Mouse (Mus musculus) CD4-positive, CD25-positive, alpha-beta regulatory T cell, adult 2 months (primary cell): ENCODE results near the gene Jag2.
A peak's percentile ranks its signal among the peaks of the same experiment; 100 is the strongest.

Experiments
- DNase-seq: peaks from one replicate; pipeline ENCODE4 v3.0.0-alpha.2; 2012; ENCODE audit warnings: low read depth, low spot score

The Jag2 gene

DNA sequence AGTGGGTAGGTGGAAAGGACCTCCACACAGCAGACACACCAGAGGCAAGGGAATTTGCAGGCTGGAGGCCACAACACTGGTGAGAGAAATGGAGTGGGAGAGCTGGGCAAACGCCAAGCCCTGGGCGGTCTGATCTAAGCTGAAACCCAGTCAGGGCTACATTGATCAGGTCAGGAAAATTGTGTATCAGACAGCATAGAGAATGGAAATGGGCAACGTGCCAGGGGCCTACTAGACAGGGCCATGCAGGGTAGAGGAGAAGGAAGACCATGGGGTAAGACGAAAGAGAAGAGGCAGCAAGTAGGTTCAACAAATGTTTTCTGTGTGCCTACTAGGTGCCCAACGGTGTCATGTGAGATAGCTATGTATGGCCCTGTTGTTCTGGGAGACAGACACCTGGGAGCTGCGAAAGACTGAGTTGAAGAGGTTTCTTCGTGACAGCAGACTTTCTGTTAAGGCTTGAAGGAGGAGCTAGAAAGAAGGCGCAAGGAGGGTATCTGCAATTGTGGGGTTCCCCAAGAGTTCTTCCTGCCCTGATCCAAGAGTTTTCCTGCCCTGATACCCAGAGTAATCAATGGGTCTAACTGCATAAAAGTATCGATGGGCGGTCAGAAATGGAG is 11.7 kb upstream of the Jag2 start:
- no peak for DNase-seq

DNA sequence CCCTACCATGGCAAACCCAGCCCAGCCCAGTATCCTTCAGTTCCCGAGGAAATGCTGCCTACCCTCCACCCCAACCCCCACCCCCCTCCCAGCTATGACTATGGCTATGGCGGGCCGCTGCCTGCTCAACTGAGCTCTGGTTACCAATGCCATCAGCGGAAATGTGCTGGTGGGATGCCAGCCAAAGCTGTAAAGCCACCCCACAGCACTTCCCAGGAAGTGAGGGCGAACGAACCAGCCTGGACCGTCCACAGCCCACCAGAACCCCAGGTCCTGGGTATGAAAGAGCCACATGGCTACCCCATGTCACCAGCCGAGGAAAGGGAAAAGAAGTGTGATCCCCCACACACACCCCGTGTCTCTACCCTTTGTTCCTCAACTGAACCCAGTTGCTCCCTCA is 11.1 kb upstream of the Jag2 start:
- DNase-seq: no peak

DNA sequence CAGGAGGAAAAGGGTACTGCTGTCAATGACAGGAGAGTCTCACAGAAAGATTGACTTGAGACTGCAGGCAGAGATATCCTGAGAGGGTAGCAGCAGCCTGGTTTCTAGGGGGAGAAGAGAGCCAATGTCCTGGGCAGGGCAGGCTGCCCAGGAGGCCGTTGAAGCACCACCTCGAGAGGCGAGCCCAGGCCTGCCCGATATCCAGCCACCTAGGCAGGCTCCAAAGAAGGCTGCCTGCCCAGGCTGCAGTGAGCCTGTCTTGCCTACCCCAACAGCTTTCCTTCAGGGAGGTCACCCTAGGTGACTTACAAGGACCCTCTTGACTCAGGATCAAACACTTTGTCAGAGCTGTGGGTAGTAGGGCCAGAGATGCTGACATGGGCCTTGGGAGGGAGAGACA is 10.7 kb upstream of the Jag2 start:
- no peak for DNase-seq

DNA sequence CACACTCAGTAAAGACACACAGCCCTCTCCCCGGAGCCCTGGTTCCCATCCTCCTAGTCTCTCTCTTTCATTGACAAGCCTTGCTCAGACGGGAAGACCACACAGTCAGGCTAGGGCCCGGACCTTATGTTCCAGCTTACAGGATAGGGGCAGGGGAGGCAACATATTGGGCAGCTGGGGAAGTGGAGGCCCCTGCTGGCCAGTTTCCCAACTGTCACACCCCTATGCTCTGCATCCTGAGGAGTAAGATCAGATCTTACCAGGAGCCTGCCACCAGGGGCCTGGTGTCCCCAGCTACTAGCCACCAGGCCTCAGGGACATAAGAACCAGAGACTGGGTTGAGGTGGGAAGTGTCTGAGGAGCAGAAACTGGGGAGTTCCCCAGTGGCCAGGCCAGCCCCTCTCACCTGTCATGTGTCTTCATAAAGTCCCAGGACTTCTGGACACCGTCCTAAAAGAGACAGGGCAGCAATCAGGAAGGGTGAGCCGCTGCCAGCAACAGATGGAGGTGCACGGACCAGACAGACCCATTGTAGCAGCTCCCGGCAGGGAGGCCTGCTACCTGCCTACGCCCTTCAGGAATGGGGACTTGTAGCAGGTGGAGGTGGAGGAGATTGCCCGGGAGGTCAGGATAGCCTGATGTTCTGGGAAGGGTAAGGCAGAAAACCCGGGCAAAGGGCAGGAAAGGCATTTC is 9.4 kb upstream of the Jag2 start:
- peak; percentile 33 for DNase-seq

DNA sequence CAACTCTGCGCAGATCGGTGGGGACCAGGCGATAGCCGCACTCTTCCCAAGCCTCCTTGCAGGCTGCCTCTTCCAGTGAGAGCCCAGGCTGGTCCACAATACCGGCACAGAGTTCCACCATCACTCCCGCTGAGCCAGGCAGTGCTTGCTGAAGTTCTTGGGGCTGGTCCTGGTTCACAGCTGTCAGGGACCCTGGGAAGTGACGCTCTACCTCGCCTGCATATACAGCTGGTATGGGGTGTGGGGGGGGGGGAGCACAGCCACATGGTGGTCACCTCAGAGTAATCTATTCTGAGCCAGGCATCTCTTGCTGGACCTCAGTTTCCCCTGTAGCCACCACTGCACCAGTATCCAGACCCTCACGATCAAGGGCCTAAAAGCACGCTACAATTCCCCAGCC is 8.8 kb upstream of the Jag2 start:
- DNase-seq: no peak

DNA sequence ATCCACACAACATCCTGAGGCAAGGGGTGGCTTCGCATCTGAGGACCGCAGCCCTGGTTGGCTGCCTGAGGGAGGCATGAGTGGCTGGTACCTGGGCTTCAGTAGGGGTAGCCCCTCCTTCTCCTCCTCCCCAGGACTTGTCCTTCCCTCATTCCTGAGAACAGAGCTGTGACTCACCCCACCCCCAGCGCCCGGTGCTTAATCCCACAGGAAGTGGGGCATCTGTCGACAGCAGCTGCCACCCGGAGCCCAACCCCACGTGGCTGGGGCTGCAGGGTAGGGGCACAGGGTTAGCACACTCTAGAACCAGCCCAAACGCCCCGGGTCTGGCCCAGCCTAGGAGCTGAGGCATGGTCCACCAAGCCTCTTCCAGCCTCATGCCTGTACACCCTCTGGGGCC is 8.3 kb upstream of the Jag2 start:
- no peak for DNase-seq

DNA sequence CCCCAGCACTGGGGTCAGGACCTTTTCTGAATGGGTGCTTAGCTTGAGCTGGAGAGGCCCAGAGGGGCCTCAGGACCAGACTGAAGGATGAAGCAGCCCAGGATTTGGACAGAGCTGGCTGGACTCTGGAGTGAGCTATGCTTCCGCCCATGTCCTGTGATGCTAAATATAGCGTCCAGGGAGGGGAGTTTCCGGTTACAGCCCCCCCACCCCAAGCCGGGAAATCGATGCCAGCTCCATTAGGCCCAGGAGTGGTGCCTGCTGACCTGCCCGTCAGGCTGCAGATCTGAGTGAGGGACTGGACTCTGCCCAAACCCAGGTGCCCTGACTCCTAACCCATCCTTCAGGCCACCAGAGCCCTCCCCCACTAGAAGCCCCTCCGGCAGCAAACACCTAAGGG is 3.1 kb upstream of the Jag2 start:
- DNase-seq: no peak

DNA sequence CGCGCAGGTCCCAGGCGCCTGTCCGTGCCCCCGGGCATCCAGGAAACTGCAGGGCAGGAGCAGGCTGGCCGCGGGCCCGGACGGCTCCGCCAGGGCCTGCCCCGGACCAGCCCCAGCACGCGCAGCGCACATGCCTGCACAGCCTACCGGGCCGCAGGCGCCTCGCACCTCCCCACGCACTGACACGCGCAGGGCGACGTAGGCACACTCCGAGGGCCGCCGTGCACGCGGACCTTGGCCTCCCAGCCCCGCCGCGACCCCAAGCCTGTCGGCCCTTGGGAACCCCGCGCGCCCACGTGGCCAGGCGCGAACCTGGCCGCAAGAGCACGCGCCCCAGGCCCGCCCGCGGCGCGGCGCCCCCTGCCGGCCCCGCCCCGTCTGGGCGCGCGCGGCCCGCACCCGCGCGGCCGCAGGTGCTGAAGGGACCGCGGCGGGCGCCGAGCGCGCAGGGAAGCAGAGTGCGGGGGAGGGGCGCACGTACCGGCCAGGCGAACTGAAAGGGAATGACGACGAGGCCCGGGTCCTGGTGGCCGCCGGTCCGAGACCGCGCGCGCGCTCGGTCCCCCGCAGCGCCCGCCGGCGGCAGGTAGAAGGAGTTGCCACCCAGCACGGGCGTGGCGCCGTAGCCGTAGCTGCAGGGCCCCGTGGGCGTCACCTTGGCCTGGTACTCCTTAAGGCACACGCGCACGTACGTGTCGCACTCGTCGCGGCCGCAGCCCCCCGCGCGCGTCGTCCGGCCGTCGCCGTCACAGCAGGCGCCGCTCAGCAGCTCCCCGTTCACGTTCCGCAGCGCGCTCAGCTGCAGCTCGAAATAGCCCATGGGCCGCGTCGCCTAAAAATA is 955 bp downstream of the Jag2 start:
- peak; percentile 45 for DNase-seq

DNA sequence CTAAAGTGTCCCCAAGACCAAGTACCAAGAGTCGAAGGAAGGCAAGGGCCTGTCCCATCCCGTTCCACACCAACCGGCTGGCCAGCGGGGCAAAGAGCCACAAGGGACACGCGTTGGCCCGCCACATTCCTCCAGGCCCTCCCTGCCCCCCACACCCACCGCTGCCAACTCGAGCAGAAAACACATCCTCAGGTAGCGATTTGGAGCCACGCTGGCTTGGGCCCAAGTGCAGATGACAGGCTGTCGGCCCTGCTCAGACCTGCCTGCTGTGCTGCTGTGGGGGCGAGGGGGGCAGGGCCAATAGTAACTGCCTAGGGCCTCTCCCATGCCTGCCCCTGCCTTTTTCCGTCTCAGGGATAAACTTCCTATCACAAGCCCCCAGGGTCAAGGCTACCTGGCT is 2.3 kb downstream of the Jag2 start:
- no peak for DNase-seq

DNA sequence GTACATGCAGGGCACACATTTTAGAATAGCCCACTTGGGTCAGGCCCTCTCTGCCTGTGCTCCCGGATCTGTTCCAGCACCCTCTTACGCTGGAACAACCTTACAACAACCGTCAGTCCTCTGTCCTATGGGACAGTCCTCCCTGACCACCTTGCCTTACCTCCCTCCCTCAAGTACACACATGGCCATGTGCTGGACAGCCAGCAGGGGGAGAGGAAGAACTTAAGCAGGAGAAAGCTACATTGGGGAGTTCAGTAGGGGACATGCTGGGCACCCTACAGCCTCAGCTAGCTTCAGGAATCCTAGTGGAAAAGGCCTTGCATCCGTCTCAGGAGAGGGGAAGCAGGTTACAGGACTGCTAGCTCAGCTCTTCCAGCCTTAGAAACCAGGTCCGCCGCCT is 3.6 kb downstream of the Jag2 start:
- no peak for DNase-seq

DNA sequence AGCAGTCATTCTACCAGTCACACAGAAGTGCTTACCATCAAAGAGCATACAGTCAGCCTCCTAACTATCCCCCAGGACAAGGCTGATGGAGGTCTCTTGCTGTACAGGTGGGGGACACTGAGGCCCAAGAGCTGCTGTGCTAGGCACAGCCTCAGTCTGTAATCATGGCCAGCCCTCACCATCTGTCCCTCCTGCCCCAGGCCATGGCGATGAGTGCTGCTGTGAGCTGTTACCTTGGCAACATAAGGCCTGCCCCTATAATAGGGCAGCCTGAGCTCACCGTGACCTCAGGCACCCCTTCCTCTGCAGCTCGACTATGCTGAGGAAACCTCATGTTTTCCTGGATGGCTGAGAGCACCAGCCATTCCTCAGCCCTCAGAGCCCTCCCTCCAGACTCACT is 7.0 kb downstream of the Jag2 start:
- no peak for DNase-seq

DNA sequence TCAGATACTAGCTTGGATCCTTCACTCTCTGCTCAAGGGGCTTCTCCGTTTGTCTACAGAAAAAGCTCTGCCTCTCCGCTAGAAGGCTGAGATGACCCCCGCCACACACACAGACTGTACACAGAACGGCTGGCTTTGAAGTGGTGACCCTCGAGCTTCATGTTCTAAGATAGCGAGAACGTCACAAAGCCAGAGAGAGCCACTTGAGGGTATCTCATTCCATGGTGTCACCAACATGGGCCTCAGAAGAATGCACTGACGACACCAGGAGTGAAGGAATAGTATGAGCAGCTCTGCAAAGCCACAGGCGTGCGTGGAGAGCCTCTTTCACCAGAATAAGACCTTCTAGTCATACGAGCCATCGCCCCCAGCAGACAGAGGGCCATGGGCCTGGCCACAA is 8.1 kb downstream of the Jag2 start:
- DNase-seq: no peak

DNA sequence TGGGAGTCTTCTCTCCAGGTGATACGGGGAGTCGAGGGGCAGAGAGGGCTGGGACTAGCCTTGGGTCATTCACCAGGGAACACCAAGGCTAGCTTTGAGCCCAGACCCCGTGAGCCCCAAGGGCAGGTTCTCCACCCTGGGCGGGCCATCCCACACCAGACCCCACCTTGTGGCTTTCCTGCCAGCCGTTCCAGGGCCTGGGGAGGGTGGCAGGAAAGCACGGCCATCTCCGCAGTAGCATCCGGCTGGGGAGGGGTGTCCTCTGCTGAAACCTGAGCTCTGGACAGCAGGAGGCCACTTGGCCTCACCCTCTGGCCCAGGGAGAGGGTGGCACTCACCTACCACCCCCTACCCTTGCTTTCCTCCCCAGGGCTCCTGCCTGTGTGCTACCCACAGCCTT is 11.7 kb downstream of the Jag2 start:
- DNase-seq: no peak

DNA sequence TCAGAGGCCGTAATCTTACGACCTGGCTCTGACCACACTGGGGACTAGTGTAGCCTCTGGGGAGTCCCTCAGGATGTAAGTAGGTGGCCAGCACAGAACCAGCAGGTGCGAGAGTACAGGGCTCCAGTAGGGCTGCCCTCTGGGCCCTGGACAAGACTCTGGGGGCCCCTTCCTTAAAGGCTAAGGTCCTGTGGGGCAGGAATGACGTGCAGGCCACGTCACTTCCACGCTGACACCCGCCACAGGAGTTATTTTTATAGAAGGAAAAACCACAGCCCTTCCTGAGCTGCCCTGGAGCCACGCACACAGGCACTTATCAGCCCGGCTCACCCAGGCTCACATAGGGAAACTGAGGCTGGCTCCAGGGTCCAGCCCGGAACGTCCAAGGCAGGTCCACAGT is 12.1 kb downstream of the Jag2 start:
- DNase-seq: no peak

DNA sequence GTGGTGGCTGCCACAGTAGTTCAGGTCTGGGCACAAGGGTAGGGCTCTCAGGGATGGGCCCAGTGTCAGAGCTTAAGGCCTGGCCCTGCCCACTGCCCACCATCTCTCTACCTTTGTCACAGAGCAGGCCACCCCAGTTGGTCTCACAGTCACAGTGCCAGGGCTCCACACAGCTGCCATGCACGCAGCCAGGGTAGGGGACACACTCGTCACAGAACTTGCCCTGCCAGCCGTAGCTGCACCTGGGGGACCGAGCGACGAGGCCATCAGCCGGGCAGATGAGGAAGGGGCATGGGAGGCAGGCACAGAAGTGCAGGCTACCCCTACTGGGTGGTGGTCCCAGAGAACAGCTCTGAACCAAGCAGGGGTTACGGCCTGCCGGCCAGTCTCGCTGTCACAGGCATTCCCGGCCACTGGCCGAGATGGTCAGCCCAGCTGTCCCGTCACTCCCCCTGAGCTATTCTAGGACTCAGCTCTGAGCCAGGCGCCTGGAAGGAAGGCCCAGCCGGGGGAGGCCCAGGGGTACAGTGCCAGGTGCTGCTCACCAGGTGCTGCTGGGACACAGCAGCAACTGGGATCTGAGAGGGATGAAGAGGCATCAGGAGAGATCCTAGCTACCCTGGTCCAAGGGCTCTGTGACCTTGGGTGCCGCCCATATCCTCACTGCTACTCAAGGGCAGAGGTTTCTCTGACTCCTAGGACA is 12.7 kb downstream of the Jag2 start:
- no peak for DNase-seq

DNA sequence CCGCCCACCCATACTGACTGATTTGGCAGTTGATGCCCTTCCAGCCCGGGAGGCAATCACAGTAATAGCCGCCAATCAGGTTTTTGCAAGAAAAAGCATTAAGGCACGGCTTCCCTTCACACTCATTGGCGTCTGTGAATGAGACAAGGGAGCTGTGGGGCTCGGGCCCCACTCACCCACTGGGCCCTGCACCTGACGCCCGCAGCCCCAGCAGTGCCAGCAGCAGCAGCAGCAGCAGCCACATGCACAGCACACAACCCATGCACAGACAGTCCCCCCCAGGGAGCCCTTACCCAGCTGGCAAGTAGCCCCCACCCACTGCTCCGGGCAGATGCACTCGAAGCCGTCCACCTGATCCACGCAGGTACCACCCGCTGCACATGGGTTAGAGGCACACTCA is 14.0 kb downstream of the Jag2 start:
- DNase-seq: no peak

DNA sequence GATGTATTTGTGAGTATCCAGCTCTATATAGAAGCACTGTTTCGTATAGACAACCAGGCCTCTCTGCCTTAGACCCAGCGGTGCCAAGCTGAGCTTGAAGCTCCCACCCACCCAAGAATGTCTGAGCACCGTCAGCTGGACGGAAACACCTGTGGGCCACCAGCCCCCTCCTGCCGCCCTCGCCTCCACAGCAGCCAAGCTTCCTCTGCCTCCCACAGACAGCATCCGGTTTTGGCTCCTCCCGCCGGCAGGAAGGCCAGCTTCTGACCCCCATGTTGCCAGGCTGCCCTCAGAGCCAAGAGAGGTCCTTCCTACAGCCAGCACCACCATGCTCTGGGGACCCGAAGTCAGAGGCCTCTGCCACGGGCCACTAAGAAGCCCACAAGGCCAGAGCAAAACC is 15.0 kb downstream of the Jag2 start:
- DNase-seq: no peak

DNA sequence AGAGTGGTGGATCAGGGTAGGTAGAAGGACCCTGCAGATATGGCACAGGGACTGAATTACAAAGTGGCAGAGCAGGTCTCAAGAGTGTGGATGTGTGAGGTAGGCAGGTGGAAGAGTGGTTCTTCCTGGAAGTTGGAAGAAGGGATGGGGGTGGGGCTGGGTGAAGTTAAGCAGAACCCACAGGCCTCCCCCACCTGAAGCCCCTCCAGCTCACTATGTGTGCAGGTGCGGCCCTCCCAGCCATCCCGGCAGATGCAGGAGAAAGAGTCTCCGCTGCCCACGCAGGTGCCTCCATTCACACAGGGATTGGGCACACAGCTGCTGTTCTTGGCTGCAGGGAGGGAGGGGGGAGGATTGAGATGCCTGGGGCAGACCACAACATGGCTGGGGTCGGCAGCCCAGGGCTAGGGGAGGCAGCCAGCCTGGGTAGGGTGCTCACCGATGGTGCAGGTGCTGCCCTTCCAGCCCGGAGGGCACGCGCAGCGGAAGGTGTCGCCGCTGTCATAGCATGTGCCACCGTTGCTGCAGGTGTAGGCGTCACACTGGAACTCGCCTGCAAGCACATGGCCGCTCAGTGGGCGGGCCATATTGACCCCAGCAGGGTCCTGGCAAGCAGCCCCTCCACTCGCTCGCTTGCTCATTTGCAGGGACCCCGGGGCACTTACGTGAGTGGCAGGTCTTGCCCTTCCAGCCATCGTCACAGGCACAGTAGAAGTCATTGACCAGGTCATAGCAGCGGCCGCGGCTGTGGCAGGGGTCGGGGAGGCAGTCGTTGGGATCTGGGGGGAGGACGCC is 16.4 kb downstream of the Jag2 start:
- DNase-seq: no peak

DNA sequence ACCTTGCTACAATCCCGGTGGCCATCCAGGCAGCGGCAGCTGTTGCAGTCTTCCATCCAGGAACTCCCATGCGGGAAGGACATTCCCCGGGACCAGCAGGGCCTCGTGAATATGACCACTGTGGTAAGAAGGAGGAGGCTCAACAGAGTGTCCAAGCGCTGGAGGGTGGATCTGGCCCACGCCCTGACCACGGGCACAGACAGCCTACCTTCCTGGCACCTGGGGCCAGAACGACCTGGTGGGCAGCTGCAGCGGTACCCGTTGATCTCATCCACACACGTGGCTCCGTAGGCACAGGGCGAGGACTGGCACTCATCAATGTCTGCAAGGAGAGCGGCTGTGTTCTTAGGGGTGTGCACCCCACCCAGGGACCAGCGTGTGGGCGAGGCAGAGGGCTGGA is 17.9 kb downstream of the Jag2 start:
- no peak for DNase-seq

DNA sequence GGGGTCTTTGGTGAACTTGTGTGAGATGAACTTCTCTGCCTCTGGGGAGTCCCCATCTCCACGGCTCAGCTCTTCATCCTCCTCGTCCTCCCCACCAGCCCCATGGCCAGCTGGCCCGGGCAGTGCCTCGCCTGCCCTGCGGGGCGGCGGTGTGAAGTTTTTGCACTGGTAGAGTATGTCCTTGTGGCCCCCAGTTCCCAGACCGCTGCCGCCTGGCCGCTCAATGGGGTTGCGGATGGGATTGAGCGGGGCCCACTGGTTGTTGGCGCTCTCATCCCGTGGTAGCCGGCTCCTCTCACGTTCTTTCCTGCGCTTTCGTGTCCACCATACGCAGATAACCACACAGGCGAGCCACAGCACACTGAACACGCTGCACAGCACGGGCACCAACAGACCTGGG is 20.6 kb downstream of the Jag2 start:
- DNase-seq: no peak

DNA sequence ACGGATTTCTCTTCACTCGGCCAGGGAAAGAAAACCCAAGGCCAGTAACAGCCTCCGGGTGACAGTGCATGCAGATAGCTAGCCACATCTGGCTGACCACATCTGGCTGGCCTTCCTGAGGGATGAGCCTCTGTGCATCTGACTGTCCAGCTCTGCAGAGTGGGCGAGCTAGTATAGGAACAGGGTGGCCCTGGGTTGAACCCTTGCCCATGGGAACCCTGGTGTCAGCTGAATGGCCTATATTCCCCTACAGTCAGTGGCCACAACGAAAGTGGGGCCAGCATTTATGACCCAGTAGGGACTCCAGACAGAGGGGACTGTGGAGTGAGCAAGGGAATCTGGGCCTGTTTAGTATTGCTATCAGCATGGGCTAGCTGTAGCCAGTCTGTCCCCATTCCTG is 24.6 kb downstream of the Jag2 start:
- no peak for DNase-seq

DNA sequence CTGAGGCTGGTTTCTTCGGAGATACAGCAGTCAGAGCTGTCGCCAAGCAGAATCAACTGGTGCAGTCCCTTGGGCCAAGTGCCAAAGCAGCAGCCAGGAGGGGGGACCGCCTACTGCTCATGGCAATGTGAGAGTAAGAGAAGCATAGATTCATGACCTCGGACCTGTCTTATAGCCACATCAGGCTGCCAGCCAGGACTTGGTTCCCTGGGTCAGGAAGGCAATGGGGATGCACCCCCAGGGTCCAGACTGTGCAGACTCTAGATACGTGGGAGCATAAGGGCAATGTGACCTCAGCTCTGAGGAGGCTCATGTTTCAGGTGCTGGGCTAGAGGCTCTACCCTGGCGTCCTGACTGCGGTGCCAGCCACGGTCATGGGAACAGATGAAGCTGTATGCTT is 25.6 kb downstream of the Jag2 start:
- no peak for DNase-seq
